Mouse (Mus musculus) heart, embryonic 14.5 days (tissue): ENCODE measurements around the gene Frrs1l. TPM values are rescaled to one million over a fixed set of nuclear protein-coding genes. Genes with fewer than 3 reads are reported as not detected.

ENCODE experiments used
- ATAC-seq: fragments of 200-750 bp; cut with Nextera tagmentation; 2 replicates; pipeline ENCODE4 v1.8.0; 2017; ENCODE audit warnings: low read depth, moderate TSS enrichment; ENCODE audit not compliant: insufficient number of reproducible peaks, insufficient read depth, low FRiP score
- H3K27ac ChIP-seq, 2 experiments: fragments of 200-500 bp in 1 of 2; fragments of 300-500 bp in 1 of 2; sonication (generic) in 1 of 2; replicated peaks in 1 of 2; 2 replicates each; pipeline ENCODE4 v1.5.1; 2012 to 2014; ENCODE audit warnings: low read depth in 2 of 2, low read length in 2 of 2, control low read depth in 1 of 2, mild to moderate bottlenecking in 1 of 2, mixed read lengths in 1 of 2; ENCODE audit not compliant: control insufficient read depth in 1 of 2, insufficient read depth in 1 of 2
- H3K27me3 ChIP-seq: fragments of 300-500 bp; sonication (generic); 2 replicates; pipeline ENCODE4 v1.6.1; 2014; ENCODE audit warnings: mild to moderate bottlenecking, low read length, control low read depth; ENCODE audit not compliant: control insufficient read depth, insufficient read depth
- H3K36me3 ChIP-seq: fragments of 300-500 bp; sonication (generic); 2 replicates; pipeline ENCODE4 v1.6.1; 2014; ENCODE audit warnings: mild to moderate bottlenecking, control low read depth, low read length, mixed read lengths; ENCODE audit not compliant: control insufficient read depth, insufficient read depth
- H3K4me1 ChIP-seq, 2 experiments: fragments of 200-500 bp in 1 of 2; fragments of 300-500 bp in 1 of 2; sonication (generic) in 1 of 2; 2 replicates each; pipeline ENCODE4 v1.6.1; 2012 to 2014; ENCODE audit warnings: low read length in 2 of 2, control low read depth in 1 of 2, mixed read lengths in 1 of 2; ENCODE audit not compliant: control insufficient read depth in 2 of 2, insufficient read depth in 2 of 2
- H3K4me2 ChIP-seq: fragments of 300-500 bp; sonication (generic); 2 replicates; pipeline ENCODE4 v1.6.1; 2014; ENCODE audit warnings: mild to moderate bottlenecking, low read length
- H3K4me3 ChIP-seq, 2 experiments: fragments of 200-500 bp in 1 of 2; fragments of 300-500 bp in 1 of 2; sonication (generic) in 1 of 2; 2 replicates each; pipeline ENCODE4 v1.5.1; 2012 to 2014; ENCODE audit warnings: low read length in 2 of 2, mild to moderate bottlenecking in 2 of 2, control low read depth in 1 of 2, low read depth in 1 of 2, moderate library complexity in 1 of 2; ENCODE audit not compliant: control insufficient read depth in 1 of 2, insufficient read depth in 1 of 2
- H3K9ac ChIP-seq: fragments of 300-500 bp; sonication (generic); 2 replicates; pipeline ENCODE4 v1.6.1; 2014; ENCODE audit warnings: mild to moderate bottlenecking, low read length
- H3K9me3 ChIP-seq: fragments of 300-500 bp; sonication (generic); 2 replicates; pipeline ENCODE4 v1.6.1; 2016; ENCODE audit warnings: low read length, control low read depth; ENCODE audit not compliant: control insufficient read depth
- WGBS: fragments of 180-500 bp; shearing (Covaris S2); extraction: QIAGEN DNeasy Blood & Tissue Kit; methylation state at CpG from one replicate; pipeline ENCODE4 v1.1.7; 2014; 5-methylcytosine and 5-hydroxymethylcytosine counted together
- polyA plus RNA-seq: library from polyadenylated mRNA; unstranded; fragments of >200 nt; fragmentation: Nextera tagmentation; extraction: Ambion mirVana; gene quantifications from 2 replicates; pipeline ENCODE4 v1.2.1, GENCODE M21; 2014

Frrs1l gene
- polyA plus RNA-seq, 1 experiment from 2014 or later: 0.23 TPM

GRCm38 (mm10) chr4:56914761-56915160, 75.4 kb downstream of the Frrs1l start:
- H3K27ac ChIP-seq: no peak overlapping the region
- H3K4me1 ChIP-seq: no peaks in the 10 kb centered on the region; a peak in 2 of 4 replicates
- H3K27me3 ChIP-seq: no peaks in the 10 kb centered on the region
- H3K36me3 ChIP-seq: peaks cover 87% of the 10 kb centered on the region
- H3K9me3 ChIP-seq: no peaks in the 10 kb centered on the region
- 84% methylated on average over 1 of the region's 1 CpGs for WGBS
- no peak for ATAC-seq
- H3K4me2 ChIP-seq: no peak overlapping the region
- H3K9ac ChIP-seq: no peak overlapping the region
- no peak overlapping the region for H3K4me3 ChIP-seq

- ATAC-seq: no peak
- H3K36me3 ChIP-seq: peaks cover 91% of the 10 kb centered on the region
- no peaks in the 10 kb centered on the region for H3K27me3 ChIP-seq
- H3K27ac ChIP-seq: no peak overlapping the region
- no peaks in the 10 kb centered on the region for H3K9me3 ChIP-seq
- whole genome bisulfite sequencing: 89% methylated on average over 6 of the region's 6 CpGs
- H3K4me1 ChIP-seq: no peaks in the 10 kb centered on the region; a peak in 2 of 4 replicates
- no peak overlapping the region for H3K4me3 ChIP-seq
- no peak overlapping the region for H3K4me2 ChIP-seq
- H3K9ac ChIP-seq: no peak overlapping the region
Observed at GRCm38 (mm10) chr4:56914338-56914737, 75.9 kb downstream of the Frrs1l start.

GRCm38 (mm10) chr4:56912382-56913001, 77.7 kb downstream of the Frrs1l start:
- Histone ChIP-seq H3K9me3 (no peaks in the 10 kb centered on the region), H3K27ac (no peak overlapping the region), H3K4me1 (no peaks in the 10 kb centered on the region; a peak in 2 of 4 replicates), H3K9ac (no peak overlapping the region), H3K4me2 (no peak overlapping the region), H3K27me3 (no peaks in the 10 kb centered on the region), H3K4me3 (no peak overlapping the region), H3K36me3 (peaks cover 96% of the 10 kb centered on the region)
- no peak for ATAC-seq
- WGBS: 90% methylated on average over 7 of the region's 7 CpGs

DNA sequence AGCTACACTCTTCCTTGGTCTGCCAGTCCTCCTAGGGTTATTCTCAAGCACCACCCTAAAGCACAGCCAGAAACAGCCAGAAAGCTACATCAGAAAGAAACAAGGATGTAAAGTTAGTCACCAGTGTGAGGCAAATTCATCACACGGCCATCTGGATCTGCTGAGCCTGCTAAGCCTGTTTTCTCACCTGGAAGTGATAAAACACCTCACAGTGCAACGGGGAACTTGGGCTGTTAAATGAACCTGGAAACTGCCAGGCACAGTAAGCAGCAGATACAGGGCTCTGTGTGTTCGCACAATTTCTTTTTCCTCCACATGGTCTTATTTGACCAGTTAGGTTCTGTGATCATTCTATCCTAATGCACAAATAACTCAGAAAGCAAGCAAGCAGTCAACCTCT, 80.6 kb downstream of the Frrs1l start:
- no peak overlapping the region for H3K27ac ChIP-seq
- ATAC-seq: no peak
- no peaks in the 10 kb centered on the region for H3K9me3 ChIP-seq
- H3K27me3 ChIP-seq: no peaks in the 10 kb centered on the region
- H3K4me3 ChIP-seq: no peak overlapping the region
- no peaks in the 10 kb centered on the region; a peak in 2 of 4 replicates for H3K4me1 ChIP-seq
- peaks cover 96% of the 10 kb centered on the region for H3K36me3 ChIP-seq
- WGBS: 72% methylated on average over 3 of the region's 3 CpGs
- no peak overlapping the region for H3K9ac ChIP-seq
- H3K4me2 ChIP-seq: no peak overlapping the region

DNA sequence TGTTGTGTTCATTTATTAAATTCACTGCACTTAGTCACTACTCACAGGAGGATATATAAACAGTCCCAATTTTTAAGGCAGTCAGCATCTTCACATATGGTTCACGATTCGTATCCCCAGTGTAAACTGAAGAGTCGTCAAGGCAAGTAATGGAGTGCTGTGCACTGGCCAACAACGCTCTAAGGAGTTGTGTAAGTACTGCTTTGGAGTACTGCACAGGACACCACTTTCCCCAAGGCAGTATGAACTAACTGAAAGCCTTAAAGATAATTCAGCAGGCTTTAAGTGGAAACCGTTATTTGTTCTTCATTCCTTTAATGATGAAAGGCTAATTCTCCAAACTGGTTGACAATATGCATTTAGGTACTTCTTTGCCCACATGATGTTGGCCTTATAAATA, 82.5 kb downstream of the Frrs1l start:
- WGBS: 95% methylated on average over 5 of the region's 5 CpGs

More for the DNA sequence above, 82.5 kb downstream of the Frrs1l start:
- H3K4me1 ChIP-seq: no peaks in the 10 kb centered on the region; a peak in 1 of 4 replicates
- H3K9ac ChIP-seq: no peak overlapping the region
- peaks cover 96% of the 10 kb centered on the region for H3K36me3 ChIP-seq
- no peak overlapping the region for H3K4me3 ChIP-seq
- no peaks in the 10 kb centered on the region for H3K9me3 ChIP-seq
- ATAC-seq: no peak
- no peak overlapping the region for H3K4me2 ChIP-seq
- H3K27me3 ChIP-seq: no peaks in the 10 kb centered on the region
- H3K27ac ChIP-seq: no peak overlapping the region

Other genes with a start within 250 kb of the Frrs1l start
- gene Actl7b, start 248.9 kb downstream of the Frrs1l start, polyA plus RNA-seq: not detected in 2 replicates
- not detected in 2 replicates for gene Actl7a, start 247.0 kb downstream of the Frrs1l start, polyA plus RNA-seq
- 36.6 and 39.2 TPM in 2 replicates for gene Elp1, start 188.1 kb downstream of the Frrs1l start, polyA plus RNA-seq
- 11.2 and 12.1 TPM in 2 replicates for gene Fam206a, start 188.0 kb downstream of the Frrs1l start, polyA plus RNA-seq
- 27.2 and 27.8 TPM in 2 replicates for gene Ctnnal1, start 125.2 kb downstream of the Frrs1l start, polyA plus RNA-seq
- 21.6 and 22.7 TPM in 2 replicates for gene Tmem245, start 43.0 kb downstream of the Frrs1l start, polyA plus RNA-seq
- 0.30 and 0.57 TPM in 2 replicates for gene Epb41l4b, start 153.0 kb upstream of the Frrs1l start, polyA plus RNA-seq